Mouse (Mus musculus) neural tube, embryonic 12.5 days (tissue): ENCODE measurements at regions not wholly inside any gene's neighbourhood (a gene's known extent, or its start where the extent isn't known, plus 50 kb on each side); places are given as distances from the start of the nearest gene placed in this dataset.
"Not testable (repeated sequence)": the region's sequence is repeated elsewhere in the genome, so short reads cannot be mapped to it uniquely, and the experiment has no call there.

Source experiments
- ATAC-seq: fragments of 200-750 bp; cut with Nextera tagmentation; 2 replicates; pipeline ENCODE4 v1.8.0; 2017; ENCODE audit warnings: low read depth, mild to moderate bottlenecking, moderate TSS enrichment, moderate library complexity; ENCODE audit not compliant: low FRiP score
- H3K27ac ChIP-seq: fragments of 300-500 bp; sonication (generic); 2 replicates; pipeline ENCODE4 v1.5.1; 2016
- H3K27me3 ChIP-seq: fragments of 300-500 bp; sonication (generic); replicated peaks from 2 replicates; pipeline ENCODE4 v1.6.1; 2016; ENCODE audit warnings: mild to moderate bottlenecking
- H3K36me3 ChIP-seq: fragments of 300-500 bp; sonication (generic); 2 replicates; pipeline ENCODE4 v1.6.1; 2016; ENCODE audit warnings: mild to moderate bottlenecking
- H3K4me1 ChIP-seq: fragments of 300-500 bp; sonication (generic); 2 replicates; pipeline ENCODE4 v1.6.1; 2016
- H3K4me2 ChIP-seq: fragments of 300-500 bp; sonication (generic); replicated peaks from 2 replicates; pipeline ENCODE4 v1.6.1; 2016; ENCODE audit warnings: mild to moderate bottlenecking
- H3K4me3 ChIP-seq: fragments of 300-500 bp; sonication (generic); 2 replicates; pipeline ENCODE4 v1.5.1; 2016
- H3K9ac ChIP-seq: fragments of 300-500 bp; sonication (generic); 2 replicates; pipeline ENCODE4 v1.6.1; 2016; ENCODE audit warnings: mild to moderate bottlenecking
- H3K9me3 ChIP-seq: fragments of 300-500 bp; sonication (generic); 2 replicates; pipeline ENCODE4 v1.6.1; 2016; ENCODE audit warnings: mild to moderate bottlenecking
- WGBS: fragments of 180-500 bp; shearing (Covaris S2); methylation state at CpG from one replicate; pipeline ENCODE4 v1.1.7; 2016; 5-methylcytosine and 5-hydroxymethylcytosine counted together

GRCm38 (mm10) chr3:54551908-54552307 lies 140.7 kb upstream of the Supt20 start:
- 85% methylated on average over 9 of the region's 9 CpGs for WGBS
- ATAC-seq = no peak
- no peaks in the 10 kb centered on the region for H3K4me1 ChIP-seq
- H3K4me3 ChIP-seq = no peak overlapping the region
- no peaks in the 10 kb centered on the region for H3K9me3 ChIP-seq
- no peaks in the 10 kb centered on the region for H3K27me3 ChIP-seq
- no peak overlapping the region for H3K9ac ChIP-seq
- H3K36me3 ChIP-seq = no peaks in the 10 kb centered on the region
- H3K4me2 ChIP-seq = no peak overlapping the region
- H3K27ac ChIP-seq = no peak overlapping the region

DNA sequence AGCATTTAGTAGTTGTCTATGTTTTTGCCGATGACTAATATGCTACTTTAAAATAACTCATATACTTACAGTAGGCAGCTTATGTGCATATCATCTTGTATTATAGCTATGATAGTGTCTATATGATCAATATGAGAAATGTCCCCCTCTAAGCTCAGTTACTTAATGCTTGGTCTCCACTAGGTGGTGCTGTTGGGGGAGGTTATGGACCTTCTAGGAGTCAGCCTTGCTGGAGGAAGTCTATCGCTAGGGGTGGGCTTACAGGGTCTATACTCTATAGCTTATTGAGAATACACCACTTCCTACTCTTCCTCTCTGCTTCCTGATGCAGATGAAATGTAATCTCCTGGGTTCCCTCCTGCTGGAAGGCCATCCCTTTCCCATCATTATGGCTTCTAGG lies 136.7 kb upstream of the Supt20 start:
- no peak overlapping the region for H3K4me2 ChIP-seq
- no peak overlapping the region for H3K4me3 ChIP-seq
- H3K27ac ChIP-seq = no peak overlapping the region
- no peak overlapping the region for H3K9ac ChIP-seq
- H3K9me3 ChIP-seq = no peaks in the 10 kb centered on the region
- 93% methylated on average over 2 of the region's 2 CpGs for WGBS
- H3K27me3 ChIP-seq = no peaks in the 10 kb centered on the region
- no peaks in the 10 kb centered on the region for H3K36me3 ChIP-seq
- H3K4me1 ChIP-seq = no peaks in the 10 kb centered on the region
- no peak for ATAC-seq

DNA sequence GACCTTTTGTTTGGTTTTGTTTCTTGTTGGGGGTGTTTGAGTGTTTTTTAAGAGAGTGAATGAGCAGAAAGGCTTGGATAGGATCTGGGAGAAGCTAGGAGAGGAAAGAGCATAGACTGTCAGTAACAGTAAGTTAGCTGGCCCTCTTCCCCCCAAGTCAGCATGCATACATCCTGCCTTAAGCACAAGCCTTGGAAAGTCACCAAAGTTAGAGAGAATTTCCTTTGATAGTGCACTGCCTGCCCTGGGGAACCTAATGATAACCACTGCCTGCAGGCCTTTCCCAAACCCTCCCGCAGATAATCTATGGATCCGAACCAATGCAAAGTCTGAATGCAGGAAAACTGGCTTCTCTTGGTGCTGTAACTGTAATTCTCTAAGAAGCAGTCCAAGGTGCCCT lies 133.6 kb upstream of the Supt20 start:
- Histone ChIP-seq H3K36me3 (no peaks in the 10 kb centered on the region), H3K4me3 (no peak overlapping the region), H3K27me3 (no peaks in the 10 kb centered on the region), H3K27ac (no peak overlapping the region), H3K9me3 (no peaks in the 10 kb centered on the region), H3K4me2 (no peak overlapping the region), H3K9ac (no peak overlapping the region), H3K4me1 (no peaks in the 10 kb centered on the region)
- 84% methylated on average over 2 of the region's 2 CpGs for WGBS
- ATAC-seq = no peak

DNA sequence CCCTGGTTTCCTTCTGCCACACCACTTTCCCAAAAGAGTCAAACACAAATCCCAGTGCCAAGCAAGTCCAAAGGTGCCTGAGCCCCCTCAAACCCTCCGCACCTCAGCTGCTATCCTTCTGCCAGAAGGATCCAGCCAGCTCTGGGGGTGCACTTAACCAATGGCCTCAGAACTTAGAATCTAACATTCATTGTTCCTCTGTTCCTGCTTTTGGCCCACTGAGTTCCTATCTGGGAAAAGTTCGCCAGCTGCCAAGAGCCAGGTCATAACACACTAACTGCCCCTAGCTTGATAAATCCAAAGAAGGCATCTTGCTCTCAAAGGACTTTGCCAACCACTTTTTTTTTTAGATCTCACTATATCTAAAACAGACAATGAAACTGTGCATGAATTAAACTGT lies 133.1 kb upstream of the Supt20 start:
- H3K9me3 ChIP-seq = no peaks in the 10 kb centered on the region
- H3K4me3 ChIP-seq = no peak overlapping the region
- H3K4me2 ChIP-seq = no peak overlapping the region
- H3K27me3 ChIP-seq = no peaks in the 10 kb centered on the region
- no peaks in the 10 kb centered on the region for H3K4me1 ChIP-seq
- H3K27ac ChIP-seq = no peak overlapping the region
- 91% methylated on average over 2 of the region's 2 CpGs for WGBS
- H3K9ac ChIP-seq = no peak overlapping the region
- H3K36me3 ChIP-seq = no peaks in the 10 kb centered on the region
- ATAC-seq = no peak

GRCm38 (mm10) chr3:54560056-54560922 lies 132.3 kb upstream of the Supt20 start:
- no peak overlapping the region for H3K9ac ChIP-seq
- no peak overlapping the region for H3K4me3 ChIP-seq
- WGBS = 59% methylated on average over 5 of the region's 5 CpGs
- no peak for ATAC-seq
- no peaks in the 10 kb centered on the region for H3K27me3 ChIP-seq
- no peak overlapping the region for H3K4me2 ChIP-seq
- no peaks in the 10 kb centered on the region for H3K4me1 ChIP-seq
- no peak overlapping the region for H3K27ac ChIP-seq
- no peaks in the 10 kb centered on the region for H3K9me3 ChIP-seq
- H3K36me3 ChIP-seq = no peaks in the 10 kb centered on the region

DNA sequence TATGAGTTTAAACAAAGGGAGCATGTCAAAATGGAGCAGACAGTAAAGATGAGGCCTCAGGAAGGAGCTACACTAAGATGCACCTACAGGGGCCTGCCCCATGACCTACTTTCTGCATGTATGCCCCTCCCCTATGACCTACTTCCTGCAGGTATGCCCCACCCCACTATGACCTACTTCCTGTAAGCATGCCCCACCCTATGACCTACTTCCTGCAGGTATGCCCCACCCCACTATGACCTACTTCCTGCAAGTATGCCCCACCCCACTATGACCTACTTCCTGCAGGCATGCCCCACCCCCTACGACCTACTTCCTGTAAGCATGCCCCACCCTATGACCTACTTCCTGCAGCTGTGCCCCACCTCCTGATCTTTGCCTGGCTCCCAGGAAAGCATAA lies 125.3 kb upstream of the Supt20 start:
- H3K9ac ChIP-seq = no peak overlapping the region
- H3K4me1 ChIP-seq = no peaks in the 10 kb centered on the region
- H3K4me2 ChIP-seq = no peak overlapping the region
- no peak overlapping the region for H3K4me3 ChIP-seq
- 90% methylated on average over 1 of the region's 1 CpGs for WGBS
- H3K27me3 ChIP-seq = no peaks in the 10 kb centered on the region
- no peak overlapping the region for H3K27ac ChIP-seq
- no peak for ATAC-seq
- H3K9me3 ChIP-seq = no peaks in the 10 kb centered on the region
- no peaks in the 10 kb centered on the region for H3K36me3 ChIP-seq

DNA sequence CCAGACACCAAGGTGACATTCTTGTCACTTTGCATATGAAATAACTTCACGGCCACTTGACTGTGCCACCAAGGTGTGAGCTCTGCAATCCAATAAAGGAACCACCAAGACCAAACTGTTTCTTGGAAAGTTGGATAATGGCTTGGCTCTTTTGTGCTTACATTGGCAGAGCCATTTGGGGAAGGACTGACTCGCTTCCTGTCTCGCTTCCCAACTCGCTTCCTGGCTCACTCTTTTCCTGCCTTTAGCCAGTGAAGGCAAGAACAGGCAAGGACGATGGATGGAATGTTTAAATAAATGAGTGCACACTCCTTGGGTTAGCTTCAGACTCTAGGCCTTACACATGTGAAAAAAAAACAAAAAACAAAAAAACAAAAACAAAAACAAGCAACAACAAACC lies 124.5 kb upstream of the Supt20 start:
- 88% methylated on average over 5 of the region's 5 CpGs for WGBS
- no peaks in the 10 kb centered on the region for H3K36me3 ChIP-seq
- H3K4me1 ChIP-seq = no peaks in the 10 kb centered on the region
- ATAC-seq = no peak
- no peak overlapping the region for H3K4me3 ChIP-seq
- H3K4me2 ChIP-seq = no peak overlapping the region
- H3K9me3 ChIP-seq = no peaks in the 10 kb centered on the region
- no peak overlapping the region for H3K27ac ChIP-seq
- no peak overlapping the region for H3K9ac ChIP-seq
- no peaks in the 10 kb centered on the region for H3K27me3 ChIP-seq

GRCm38 (mm10) chr3:54570501-54570900 lies 122.1 kb upstream of the Supt20 start:
- Histone ChIP-seq H3K36me3 (no peaks in the 10 kb centered on the region), H3K4me3 (no peak overlapping the region), H3K9ac (no peak overlapping the region), H3K4me2 (no peak overlapping the region), H3K9me3 (no peaks in the 10 kb centered on the region), H3K27ac (no peak overlapping the region), H3K4me1 (no peaks in the 10 kb centered on the region), H3K27me3 (no peaks in the 10 kb centered on the region)
- 81% methylated on average over 8 of the region's 8 CpGs for WGBS
- ATAC-seq = no peak

- H3K27me3 ChIP-seq = no peaks in the 10 kb centered on the region
- H3K27ac ChIP-seq = no peak overlapping the region
- H3K4me3 ChIP-seq = no peak overlapping the region
- H3K4me1 ChIP-seq = no peaks in the 10 kb centered on the region
- no peak overlapping the region for H3K4me2 ChIP-seq
- 85% methylated on average over 5 of the region's 5 CpGs for WGBS
- no peak overlapping the region for H3K9ac ChIP-seq
- H3K9me3 ChIP-seq = no peaks in the 10 kb centered on the region
- no peaks in the 10 kb centered on the region for H3K36me3 ChIP-seq
- no peak for ATAC-seq
These were observed 114.8 kb upstream of the Supt20 start for GRCm38 (mm10) chr3:54577851-54578250.

GRCm38 (mm10) chr3:54579425-54579824 lies 113.2 kb upstream of the Supt20 start:
- Histone ChIP-seq H3K4me3 (no peak overlapping the region), H3K27ac (no peak overlapping the region), H3K27me3 (no peaks in the 10 kb centered on the region), H3K9ac (no peak overlapping the region), H3K36me3 (no peaks in the 10 kb centered on the region), H3K4me2 (no peak overlapping the region), H3K9me3 (no peaks in the 10 kb centered on the region), H3K4me1 (no peaks in the 10 kb centered on the region)
- WGBS = 97% methylated on average over 2 of the region's 2 CpGs
- no peak for ATAC-seq

DNA sequence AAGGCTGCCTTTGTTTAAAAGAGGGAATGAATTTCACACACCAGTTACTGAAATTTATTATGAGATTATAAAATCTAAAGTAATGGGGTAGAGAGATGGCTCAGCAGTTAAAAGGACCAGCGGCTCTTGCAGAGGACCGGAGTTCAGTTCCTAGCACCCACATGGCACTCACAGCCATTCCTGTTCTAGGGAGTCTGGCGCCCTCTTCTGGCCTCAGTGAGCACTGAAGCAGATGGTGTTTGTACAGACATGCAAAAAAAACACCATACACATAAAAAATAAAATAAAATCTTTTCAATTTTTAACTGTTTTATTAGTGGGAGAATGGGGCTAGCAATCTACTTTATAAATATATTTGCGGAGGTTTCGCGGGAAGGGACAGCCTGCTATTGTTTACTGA lies 112.3 kb upstream of the Supt20 start:
- no peaks in the 10 kb centered on the region for H3K27me3 ChIP-seq
- 92% methylated on average over 6 of the region's 6 CpGs for WGBS
- H3K4me1 ChIP-seq = no peaks in the 10 kb centered on the region
- H3K9me3 ChIP-seq = no peaks in the 10 kb centered on the region
- H3K27ac ChIP-seq = no peak overlapping the region
- ATAC-seq = no peak
- H3K9ac ChIP-seq = no peak overlapping the region
- no peak overlapping the region for H3K4me3 ChIP-seq
- H3K36me3 ChIP-seq = no peaks in the 10 kb centered on the region
- H3K4me2 ChIP-seq = no peak overlapping the region

DNA sequence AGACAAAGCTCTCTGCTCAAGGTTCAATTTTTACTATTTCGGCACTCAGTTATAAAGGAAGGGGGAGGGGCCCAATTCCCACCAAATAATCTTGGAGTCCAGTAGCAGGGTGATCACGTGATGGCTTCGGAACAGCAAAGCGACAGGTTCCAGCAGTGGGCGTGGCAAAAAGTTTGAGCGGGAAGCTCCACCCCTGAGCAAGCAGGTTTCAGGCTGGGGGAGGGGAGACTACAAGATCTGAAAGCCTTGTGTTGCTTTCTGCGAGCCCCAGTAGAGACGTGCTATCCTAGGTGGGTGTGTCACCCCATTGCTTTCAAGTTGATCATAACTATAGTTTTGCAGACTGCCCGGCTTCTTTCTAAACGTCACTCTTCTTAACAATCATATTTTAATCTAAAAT lies 106.8 kb upstream of the Supt20 start:
- 91% methylated on average over 10 of the region's 10 CpGs for WGBS
- H3K4me1 ChIP-seq, ATAC-seq, H3K36me3 ChIP-seq, H3K4me3 ChIP-seq, H3K4me2 ChIP-seq, H3K27ac ChIP-seq, H3K27me3 ChIP-seq, H3K9ac ChIP-seq, H3K9me3 ChIP-seq: not testable (repeated sequence)
